Mouse (Mus musculus) urinary bladder, postnatal 36 days (tissue): ENCODE measurements around the gene Meioc.
A peak's percentile ranks its signal among the peaks of the same experiment; 100 is the strongest.

Experiments used
- DNase-seq, 2 experiments: peaks; one replicate each; pipeline ENCODE4 v3.0.0; 2022; ENCODE audit warnings: low spot score in 2 of 2, mixed read lengths in 1 of 2

Meioc gene

GRCm38 (mm10) chr11:102663416-102663815, at the start of gene Meioc:
Gene Meioc, plus strand, starts transcription at chr11:102663716.
- DNase-seq, result no peak

GRCm38 (mm10) chr11:102619449-102619848, 44.1 kb upstream of the Meioc start:
- no peak for DNase-seq

DNA sequence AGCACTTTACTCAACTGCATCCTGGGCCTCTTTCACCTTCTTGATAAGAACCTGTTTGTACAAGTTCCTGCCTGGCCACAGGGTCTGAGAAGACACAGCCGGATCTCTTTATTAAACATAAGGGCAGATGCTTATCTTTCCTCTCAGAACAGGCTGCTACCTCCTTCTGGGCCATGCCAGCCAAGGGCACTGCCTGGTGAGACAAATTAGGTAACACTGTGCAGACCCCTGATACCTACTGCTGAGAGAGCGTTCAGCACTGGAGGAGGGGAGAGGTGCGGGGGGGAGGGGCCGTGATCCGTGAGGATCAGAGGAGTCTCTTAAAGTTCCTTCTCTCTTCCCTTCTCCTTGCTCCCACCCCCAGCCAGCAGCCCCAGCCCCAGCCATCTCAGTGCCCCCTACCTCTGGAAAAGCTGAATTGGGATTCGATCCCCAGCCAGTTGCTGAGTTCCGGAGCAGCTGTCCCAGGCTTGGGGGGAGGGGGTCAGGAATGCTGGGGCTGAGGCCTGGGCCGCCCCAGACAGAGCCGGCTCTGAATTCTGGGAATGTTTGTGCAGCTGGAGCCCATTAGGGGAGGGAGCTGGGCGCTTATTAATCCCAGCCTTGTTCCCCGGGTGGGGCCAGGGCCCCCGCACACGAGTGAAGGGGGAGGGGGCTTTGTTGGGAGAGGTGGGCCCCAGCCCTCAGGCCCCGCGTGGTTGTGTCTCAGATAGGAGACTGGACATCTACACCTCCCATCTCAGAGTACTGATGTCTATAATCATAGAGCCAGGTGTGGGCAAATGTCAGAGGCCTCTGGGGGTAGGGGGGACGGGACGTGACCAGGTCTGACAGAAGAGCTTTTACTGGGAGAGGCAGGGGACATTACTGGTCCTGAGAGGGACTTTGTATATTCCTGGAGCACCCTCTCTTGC, 39.4 kb upstream of the Meioc start:
- DNase-seq, result peak; percentile 23 to 29

DNA sequence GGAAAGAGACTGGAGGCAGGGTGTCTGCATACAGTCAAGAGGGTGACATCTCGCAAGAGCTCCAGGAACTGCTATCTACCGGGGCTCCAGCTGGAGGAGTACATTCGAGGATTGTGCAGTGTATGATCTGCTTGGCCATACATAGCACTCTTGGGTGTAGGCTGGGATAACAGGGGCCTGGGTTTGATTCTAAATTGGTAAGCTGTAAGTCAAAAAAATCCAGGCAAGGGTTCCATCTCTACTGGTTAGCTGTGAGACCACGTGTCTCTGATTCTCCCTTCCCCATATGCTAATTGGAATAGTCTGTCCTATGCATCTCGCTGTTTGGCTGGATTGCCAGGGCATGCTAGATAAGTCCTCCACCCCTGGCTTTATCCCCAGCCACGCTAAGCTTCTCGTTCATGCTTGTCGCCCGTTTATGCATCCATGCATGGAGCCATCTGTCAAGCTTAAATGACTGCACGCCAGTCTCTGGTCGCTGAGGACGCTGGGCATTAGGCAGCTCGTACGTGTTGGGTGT, 38.6 kb upstream of the Meioc start:
- DNase-seq, result no peak

GRCm38 (mm10) chr11:102627171-102627931, 36.2 kb upstream of the Meioc start:
- no peak for DNase-seq

DNA sequence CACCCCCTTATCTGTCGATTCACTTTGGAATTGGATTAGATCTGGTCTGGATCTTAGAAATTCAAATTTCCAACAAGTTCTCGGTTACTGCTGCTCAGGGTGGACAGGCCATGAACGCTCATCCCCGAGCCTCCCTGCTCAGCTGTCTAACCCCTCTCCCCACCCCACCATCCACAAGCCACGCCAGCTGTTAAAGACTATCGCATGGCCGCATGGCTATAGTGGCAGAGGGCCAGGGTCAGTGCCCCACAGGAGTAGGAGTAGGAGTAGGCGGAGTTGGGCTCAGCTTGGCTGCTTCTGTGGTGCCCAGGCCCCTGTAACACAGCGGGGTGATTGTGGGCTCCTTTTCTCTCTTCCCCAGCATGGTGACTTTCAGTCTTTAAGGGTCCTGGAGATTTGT, 35.0 kb upstream of the Meioc start:
- DNase-seq, result no peak

DNA sequence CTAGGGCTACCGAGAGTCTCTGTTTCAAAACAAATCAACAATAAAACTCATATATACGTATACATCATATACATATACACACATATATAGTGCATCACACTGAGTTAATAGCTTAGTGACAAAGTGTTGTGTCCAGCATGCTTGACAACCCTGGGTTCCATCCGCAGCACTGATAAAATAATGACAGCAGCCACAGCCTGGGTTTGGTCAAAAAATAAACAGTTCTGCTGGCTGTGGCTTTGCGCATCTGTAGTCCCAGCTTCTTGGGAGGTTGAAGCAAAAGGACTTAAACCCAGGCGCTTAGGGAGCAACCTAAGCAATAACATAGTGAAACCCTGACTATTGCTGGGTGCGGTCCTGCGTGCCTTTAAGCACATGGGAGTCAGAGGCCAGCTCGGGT, 34.1 kb upstream of the Meioc start:
- DNase-seq, result no peak

DNA sequence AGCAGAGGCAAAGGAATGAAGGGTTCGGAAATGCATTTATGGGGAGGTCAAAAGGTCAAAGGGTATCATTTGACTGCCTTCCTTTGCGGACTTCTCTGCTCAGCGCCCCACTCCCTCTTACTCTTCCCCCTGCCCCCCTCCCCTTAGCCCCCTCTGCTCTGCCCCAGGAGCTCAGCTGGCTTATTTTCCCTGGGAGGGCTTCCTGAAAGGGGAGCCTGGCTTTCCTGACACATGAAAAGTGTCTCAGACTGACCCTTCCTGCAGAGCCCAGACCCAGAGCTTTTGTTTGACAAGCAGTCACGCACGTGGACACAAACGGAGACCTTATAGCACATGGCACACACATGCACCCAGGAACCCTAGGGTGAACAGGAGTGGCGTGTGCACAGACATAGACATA, 32.8 kb upstream of the Meioc start:
- no peak for DNase-seq

GRCm38 (mm10) chr11:102631203-102631602, 32.3 kb upstream of the Meioc start:
- no peak for DNase-seq

DNA sequence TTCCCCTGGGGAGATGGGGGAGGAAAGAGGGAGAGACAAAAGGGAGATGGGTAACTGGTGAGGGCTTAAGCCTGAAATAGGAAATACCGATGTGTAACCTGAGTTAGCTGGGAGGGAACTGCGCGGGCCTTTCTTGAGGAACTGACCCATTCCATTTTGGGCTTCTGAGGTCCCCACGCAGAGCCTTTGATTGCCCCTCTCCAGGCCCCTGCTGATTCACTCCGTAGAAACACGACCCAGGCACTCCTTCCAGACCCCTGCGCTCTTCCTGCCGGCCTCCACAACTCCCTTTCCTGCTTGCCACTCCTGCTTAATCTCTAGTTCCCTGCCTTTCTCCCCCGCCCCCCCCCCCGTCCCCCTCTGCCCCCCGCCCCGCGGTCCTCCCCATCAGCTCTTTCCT, 30.8 kb upstream of the Meioc start:
- DNase-seq, result no peak

GRCm38 (mm10) chr11:102633379-102633778, 30.1 kb upstream of the Meioc start:
- no peak for DNase-seq

DNA sequence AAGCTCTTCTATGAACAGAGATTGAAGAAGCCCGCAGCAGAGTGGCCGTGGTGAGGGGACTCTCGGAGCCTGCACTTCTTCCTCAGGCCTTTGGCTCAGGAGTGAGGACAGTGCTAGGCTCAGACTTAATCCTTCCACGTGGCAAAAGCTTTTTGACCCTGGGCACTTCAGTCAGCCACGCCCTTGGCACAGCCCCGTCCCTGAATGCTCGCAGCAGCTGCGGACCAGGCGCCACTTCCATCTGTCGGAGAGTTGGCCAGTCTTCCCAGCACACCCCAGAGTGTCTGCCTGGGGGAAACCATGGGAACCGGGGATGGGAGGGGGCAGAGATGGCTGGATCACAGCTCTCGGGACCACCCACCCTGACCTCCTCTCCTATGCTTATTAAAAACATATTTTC, 26.6 kb upstream of the Meioc start:
- no peak for DNase-seq

DNA sequence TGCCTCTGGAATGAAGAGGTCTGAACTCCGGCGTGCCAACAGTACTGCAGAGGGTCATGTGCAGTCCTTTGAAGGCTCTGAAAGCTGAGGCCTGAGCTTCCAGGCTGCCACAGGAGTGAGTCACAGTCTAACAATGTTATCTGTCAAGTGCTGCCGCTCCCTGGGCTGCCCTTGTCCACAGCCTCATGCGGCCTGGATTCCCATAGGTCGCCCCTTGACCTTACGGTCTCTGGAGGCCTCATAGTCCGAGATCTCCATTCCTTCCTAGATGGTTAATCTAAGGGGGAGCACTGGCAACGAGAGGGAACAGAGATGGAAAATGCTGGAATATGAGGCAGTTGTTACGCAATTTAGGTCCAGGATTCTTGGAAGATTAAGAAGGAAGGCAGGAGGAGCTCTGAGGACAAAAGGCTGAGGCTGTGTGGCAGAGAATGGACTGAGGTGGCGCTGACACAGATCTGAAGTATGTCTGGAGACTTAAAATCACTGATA, 19.6 kb upstream of the Meioc start:
- DNase-seq, result peak; percentile 50 to 62

- DNase-seq, result no peak
Observed at GRCm38 (mm10) chr11:102646226-102646625, 17.3 kb upstream of the Meioc start.

DNA sequence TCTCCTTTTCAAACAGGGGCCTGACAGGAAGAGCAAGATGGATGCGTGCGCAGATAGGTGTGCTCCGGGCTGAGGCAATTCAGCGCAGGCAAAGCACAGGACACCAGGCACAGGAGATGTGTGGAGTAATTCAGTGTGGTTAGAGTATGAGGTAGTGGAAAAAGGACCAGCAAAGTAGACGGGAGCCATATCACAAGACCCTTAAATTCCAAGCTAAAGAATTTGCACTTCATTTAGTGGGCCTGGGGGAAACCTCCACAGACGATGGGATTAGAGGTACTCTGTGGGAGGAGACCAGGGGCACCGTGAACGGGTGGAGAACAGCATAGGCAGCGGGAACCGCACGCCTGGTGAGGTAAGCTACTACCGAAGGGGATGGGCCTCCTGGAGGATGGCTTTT, 15.6 kb upstream of the Meioc start:
- DNase-seq, result no peak

DNA sequence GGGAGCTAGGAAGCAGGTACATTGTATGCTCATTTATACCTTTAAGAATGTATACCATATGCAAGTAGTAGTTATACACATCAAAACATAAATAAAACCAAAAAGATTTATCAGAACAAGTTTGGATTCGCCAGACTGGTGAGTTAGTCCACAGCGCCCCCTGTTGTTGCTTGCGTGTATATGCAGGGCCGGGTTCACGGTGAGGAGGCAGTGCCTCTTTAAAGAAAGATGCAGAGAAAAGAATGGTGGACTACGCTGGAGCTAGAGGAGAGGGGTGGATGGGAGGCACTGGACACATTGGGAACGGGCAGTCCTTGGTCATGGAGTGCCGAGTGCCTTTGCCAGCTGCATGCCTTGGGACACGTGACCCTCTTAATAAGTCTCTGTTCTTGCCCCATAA, 12.1 kb upstream of the Meioc start:
- DNase-seq, result peak; percentile 62 to 77

GRCm38 (mm10) chr11:102652844-102653243, 10.7 kb upstream of the Meioc start:
- DNase-seq, result no peak

GRCm38 (mm10) chr11:102655888-102656287, 7.6 kb upstream of the Meioc start:
- DNase-seq, result no peak

DNA sequence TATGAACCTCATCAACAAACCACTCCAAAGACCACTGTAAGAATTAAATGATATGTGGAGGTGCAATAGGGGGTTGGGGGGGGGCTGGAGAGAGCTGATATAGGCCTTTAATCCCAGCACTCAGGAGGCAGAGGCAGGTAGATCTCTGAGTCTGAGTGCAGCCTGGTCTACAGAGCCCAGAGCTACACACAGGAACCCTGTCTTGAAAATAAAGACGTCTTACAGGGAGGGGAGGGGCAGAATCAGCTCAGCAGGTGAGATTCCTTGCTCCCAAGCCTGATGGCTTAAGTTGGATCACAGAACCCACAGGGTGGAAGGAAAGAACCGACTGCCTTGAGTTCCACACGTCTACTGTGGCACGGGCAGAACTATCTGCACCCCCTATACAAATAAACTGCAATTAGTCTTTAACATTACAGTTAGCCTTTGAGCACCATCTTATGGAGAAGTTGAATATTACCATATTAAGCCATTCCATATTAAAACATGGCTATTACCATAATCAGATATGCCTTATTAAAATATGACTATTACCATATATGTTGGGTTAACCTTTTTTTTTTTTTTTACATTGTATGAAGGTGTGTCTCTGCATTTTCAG, 7.1 kb upstream of the Meioc start:
- no peak for DNase-seq

DNA sequence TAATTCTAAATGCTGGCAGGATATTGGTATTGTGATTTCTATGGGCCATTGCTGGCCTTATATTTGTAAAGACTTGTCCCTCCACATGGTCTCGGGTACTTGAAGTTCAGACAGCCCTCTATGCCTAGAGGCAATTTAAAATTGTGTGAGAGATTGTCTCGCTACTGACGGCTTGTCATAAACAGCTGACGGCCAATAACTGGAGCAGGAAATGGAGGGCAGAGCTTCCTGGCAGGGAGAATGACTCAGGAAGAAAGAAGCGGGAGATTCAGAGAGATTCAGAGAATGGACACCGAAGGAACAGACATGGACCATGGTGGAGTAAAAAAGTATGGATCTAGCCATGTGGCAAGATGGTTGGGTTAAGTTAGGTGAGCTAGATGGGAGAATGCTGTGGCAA, 6.6 kb upstream of the Meioc start:
- no peak for DNase-seq

GRCm38 (mm10) chr11:102665151-102665550, 1.6 kb downstream of the Meioc start:
- no peak for DNase-seq
